Mouse (Mus musculus): ENCODE data around the gene Anpep. TPM values are rescaled to one million over a fixed set of nuclear protein-coding genes. Genes with fewer than 3 reads are reported as not detected.
"Not testable (repeated sequence)": the region's sequence is repeated elsewhere in the genome, so short reads cannot be mapped to it uniquely, and the experiment has no call there.

Anpep gene
- polyA plus RNA-seq, 1 experiment: 5.6 TPM

DNA sequence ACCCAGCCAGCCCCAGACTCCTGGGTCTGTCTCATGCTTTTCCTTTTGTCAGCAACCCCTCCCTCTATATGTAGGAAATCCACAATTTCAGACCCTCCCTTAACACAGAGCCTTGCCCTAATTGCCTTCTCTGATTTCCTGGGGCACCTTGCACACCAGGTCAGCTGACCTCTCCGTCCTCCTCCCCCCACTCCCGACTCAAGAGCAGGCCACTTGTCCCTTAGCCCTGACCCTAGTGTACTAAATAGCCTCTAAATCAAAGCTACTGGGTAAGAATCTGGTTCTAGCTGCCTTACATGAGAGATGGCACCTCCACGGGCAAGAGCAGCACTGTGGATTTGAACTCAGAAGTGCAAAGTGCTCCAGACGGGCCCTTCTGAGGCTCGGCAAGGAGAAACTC lies 58.8 kb downstream of the Anpep start:
- no peak overlapping the region for H3K4me3 ChIP-seq (ENCODE audit: insufficient read depth, low read length)
- TF ChIP-seq CTCF (IDR thresholded peaks at IDR 0.05; ENCODE audit: extremely low read depth, insufficient read depth, low read length): no peak
- no peak for TF ChIP-seq POLR2A (IDR thresholded peaks at IDR 0.05; ENCODE audit: extremely low read depth, insufficient read depth, low read length)
- H3K27ac ChIP-seq (ENCODE audit: insufficient read depth, low read length): no peak overlapping the region
- H3K4me1 ChIP-seq (ENCODE audit: control insufficient read depth, insufficient read depth, low read length): no peaks in the 10 kb centered on the region

GRCm38 (mm10) chr7:79801391-79801790 lies 59.5 kb downstream of the Anpep start:
- Histone ChIP-seq H3K4me1 (ENCODE audit: control insufficient read depth, insufficient read depth, low read length) (no peaks in the 10 kb centered on the region), H3K27ac (ENCODE audit: insufficient read depth, low read length) (no peak overlapping the region), H3K4me3 (ENCODE audit: insufficient read depth, low read length) (no peak overlapping the region)
- TF ChIP-seq POLR2A (IDR thresholded peaks at IDR 0.05; ENCODE audit: extremely low read depth, insufficient read depth, low read length): no peak
- no peak for TF ChIP-seq CTCF (IDR thresholded peaks at IDR 0.05; ENCODE audit: extremely low read depth, insufficient read depth, low read length)

DNA sequence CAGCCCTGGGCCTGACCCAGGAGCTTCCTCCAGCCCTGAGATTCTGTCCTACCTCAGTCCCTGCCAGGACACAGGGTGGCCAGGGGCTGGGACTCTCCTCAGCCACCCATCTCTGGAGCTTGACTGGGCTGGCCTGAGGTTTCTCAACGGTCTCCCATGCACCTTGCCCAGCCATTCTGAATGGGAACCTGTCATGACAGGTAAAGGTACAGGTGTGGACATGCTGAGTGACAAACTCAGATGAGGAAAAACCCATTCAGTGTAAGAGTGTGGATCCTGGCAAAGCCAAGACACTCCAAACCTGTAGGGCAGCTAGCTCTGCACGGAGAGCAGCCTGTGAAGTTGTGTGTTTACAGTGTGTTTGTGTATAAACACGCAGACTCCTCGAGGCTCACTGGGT lies 60.5 kb downstream of the Anpep start:
- no peak overlapping the region for H3K4me3 ChIP-seq (ENCODE audit: insufficient read depth, low read length)
- no peaks in the 10 kb centered on the region for H3K4me1 ChIP-seq (ENCODE audit: control insufficient read depth, insufficient read depth, low read length)
- no peak for TF ChIP-seq POLR2A (IDR thresholded peaks at IDR 0.05; ENCODE audit: extremely low read depth, insufficient read depth, low read length)
- no peak for TF ChIP-seq CTCF (IDR thresholded peaks at IDR 0.05; ENCODE audit: extremely low read depth, insufficient read depth, low read length)
- H3K27ac ChIP-seq (ENCODE audit: insufficient read depth, low read length): no peak overlapping the region

DNA sequence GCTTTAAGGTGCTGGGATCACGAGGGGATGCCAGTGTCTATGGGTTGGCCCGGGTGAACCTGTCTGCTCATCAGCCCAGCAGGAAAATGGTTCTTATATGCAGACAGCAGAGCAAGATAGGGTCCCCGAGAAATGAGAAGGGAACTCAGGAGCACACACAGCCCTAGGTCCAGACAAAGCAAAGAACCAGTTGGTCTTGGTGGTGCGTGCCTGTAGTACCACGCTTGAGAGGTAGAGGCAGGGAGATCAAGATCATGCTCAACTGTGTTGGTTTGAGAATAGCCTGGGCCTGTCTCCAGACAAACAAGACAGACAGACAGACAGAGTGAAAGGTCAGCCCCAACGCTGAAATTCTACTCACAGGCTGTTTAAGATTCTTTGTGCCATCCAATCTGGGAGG lies 61.4 kb downstream of the Anpep start:
- H3K4me1 ChIP-seq (ENCODE audit: control insufficient read depth, insufficient read depth, low read length): no peaks in the 10 kb centered on the region
- no peak overlapping the region for H3K27ac ChIP-seq (ENCODE audit: insufficient read depth, low read length)
- H3K4me3 ChIP-seq (ENCODE audit: insufficient read depth, low read length): no peak overlapping the region
- TF ChIP-seq POLR2A (IDR thresholded peaks at IDR 0.05; ENCODE audit: extremely low read depth, insufficient read depth, low read length) (no peak), CTCF (IDR thresholded peaks at IDR 0.05; ENCODE audit: extremely low read depth, insufficient read depth, low read length) (no peak)

DNA sequence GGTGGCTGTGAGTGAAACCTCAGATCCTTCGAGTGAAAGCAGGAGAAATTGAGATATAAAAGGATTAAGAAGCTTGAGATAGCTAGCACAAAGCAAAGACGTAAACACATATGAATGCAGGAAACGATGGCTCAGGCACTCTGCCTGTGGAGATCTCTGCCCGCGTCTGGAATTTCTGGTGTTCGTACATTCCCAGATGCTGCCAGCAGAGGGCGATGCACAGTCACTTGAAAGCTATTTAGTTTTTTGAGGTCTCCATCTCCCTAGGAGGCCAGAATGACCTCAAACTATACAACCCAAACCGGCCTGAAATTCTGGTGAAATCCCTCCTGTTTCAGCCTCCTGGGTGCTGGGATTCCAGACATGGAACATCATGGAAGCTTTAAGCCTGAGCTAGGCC lies 61.8 kb downstream of the Anpep start:
- Histone ChIP-seq H3K27ac (ENCODE audit: insufficient read depth, low read length) (no peak overlapping the region), H3K4me1 (ENCODE audit: control insufficient read depth, insufficient read depth, low read length) (no peaks in the 10 kb centered on the region), H3K4me3 (ENCODE audit: insufficient read depth, low read length) (no peak overlapping the region)
- peak; percentile 88 for TF ChIP-seq CTCF (IDR thresholded peaks at IDR 0.05; ENCODE audit: extremely low read depth, insufficient read depth, low read length)
- no peak for TF ChIP-seq POLR2A (IDR thresholded peaks at IDR 0.05; ENCODE audit: extremely low read depth, insufficient read depth, low read length)

DNA sequence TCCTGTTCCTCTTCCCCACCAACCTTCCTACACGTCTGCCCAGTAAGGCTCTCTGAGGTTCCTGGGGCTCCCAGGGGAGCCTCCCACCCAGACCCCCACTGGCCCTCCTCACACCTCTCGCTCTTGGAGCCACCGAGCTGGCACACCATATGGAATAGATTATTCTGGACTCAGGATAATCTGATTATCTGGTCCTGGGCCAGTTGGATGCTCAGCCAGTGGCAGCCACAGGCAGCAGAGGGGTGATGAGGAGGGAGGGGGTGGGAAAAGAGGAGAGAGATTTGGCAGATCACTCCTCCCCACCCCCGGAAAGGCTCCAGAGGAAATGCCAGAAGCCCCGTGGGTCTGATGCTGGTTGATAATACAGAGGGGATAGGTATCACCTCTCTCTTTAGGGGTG lies 62.3 kb downstream of the Anpep start:
- H3K4me1 ChIP-seq (ENCODE audit: control insufficient read depth, insufficient read depth, low read length): no peaks in the 10 kb centered on the region
- TF ChIP-seq POLR2A (IDR thresholded peaks at IDR 0.05; ENCODE audit: extremely low read depth, insufficient read depth, low read length) (no peak), CTCF (IDR thresholded peaks at IDR 0.05; ENCODE audit: extremely low read depth, insufficient read depth, low read length) (no peak)
- H3K4me3 ChIP-seq (ENCODE audit: insufficient read depth, low read length): no peak overlapping the region
- H3K27ac ChIP-seq (ENCODE audit: insufficient read depth, low read length): no peak overlapping the region

- Histone ChIP-seq H3K4me3 (ENCODE audit: insufficient read depth, low read length) (peak within 1 kb of the TSS; percentile 9), H3K4me1 (ENCODE audit: control insufficient read depth, insufficient read depth, low read length) (no peaks in the 10 kb centered on the region), H3K27ac (ENCODE audit: insufficient read depth, low read length) (no peak within 1 kb of the TSS)
- no peak for TF ChIP-seq CTCF (IDR thresholded peaks at IDR 0.05; ENCODE audit: extremely low read depth, insufficient read depth, low read length)
- TF ChIP-seq POLR2A (IDR thresholded peaks at IDR 0.05; ENCODE audit: extremely low read depth, insufficient read depth, low read length): no peak
Observed at GRCm38 (mm10) chr7:79793688-79794087, 67.2 kb downstream of the Anpep start, which contains the start of gene Mesp1. Gene Mesp1, minus strand, starts transcription at chr7:79793788.

- H3K27ac ChIP-seq (ENCODE audit: insufficient read depth, low read length): no peak overlapping the region
- TF ChIP-seq CTCF (IDR thresholded peaks at IDR 0.05; ENCODE audit: extremely low read depth, insufficient read depth, low read length): peak; percentile 47
- no peak for TF ChIP-seq POLR2A (IDR thresholded peaks at IDR 0.05; ENCODE audit: extremely low read depth, insufficient read depth, low read length)
- no peaks in the 10 kb centered on the region for H3K4me1 ChIP-seq (ENCODE audit: control insufficient read depth, insufficient read depth, low read length)
- peak overlapping the region; percentile 9 for H3K4me3 ChIP-seq (ENCODE audit: insufficient read depth, low read length)
Observed at GRCm38 (mm10) chr7:79792635-79793421, 68.0 kb downstream of the Anpep start.

DNA sequence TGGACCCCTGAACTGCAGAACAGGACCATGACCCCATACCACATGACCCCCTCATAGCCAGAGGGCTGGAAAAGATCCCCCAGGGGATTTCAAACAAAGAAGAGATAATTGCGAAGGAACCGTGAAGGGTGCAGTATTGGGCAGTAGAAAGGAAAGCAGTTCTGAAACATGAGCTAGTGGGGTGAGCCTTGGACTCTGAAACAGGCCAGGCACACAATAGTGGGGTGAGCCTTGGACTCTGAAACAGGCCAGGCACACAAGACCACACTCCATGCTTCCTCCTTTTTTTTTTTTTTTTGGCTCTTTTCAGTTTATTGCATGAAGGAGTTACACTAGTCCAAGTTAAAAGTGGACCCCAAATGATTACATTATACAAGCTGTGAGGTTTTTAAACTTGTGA lies 71.0 kb downstream of the Anpep start:
- not testable (repeated sequence) for H3K4me3 ChIP-seq (ENCODE audit: insufficient read depth, low read length); H3K27ac ChIP-seq (ENCODE audit: insufficient read depth, low read length); H3K4me1 ChIP-seq (ENCODE audit: control insufficient read depth, insufficient read depth, low read length)

DNA sequence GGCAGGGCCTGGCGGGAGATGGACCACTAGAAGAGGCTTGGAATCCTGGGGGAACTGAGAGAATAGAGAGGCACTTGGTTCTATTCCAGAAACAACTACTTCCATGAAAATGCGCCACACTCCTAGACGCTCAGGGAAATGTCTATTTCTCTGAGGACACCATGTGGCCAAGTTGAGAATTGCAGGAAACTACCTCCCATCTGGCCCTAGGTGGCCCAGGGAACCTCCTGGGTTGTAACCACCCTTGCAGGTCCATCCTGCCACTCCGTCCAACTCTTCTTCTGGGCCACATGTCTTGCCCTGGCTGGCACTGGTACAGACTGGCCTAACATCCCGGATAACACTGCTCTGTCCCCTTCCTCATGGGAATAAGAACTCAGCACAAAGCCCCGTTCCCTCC lies 74.6 kb downstream of the Anpep start:
- peak; percentile 75 for TF ChIP-seq CTCF (IDR thresholded peaks at IDR 0.05; ENCODE audit: extremely low read depth, insufficient read depth, low read length)
- TF ChIP-seq POLR2A (IDR thresholded peaks at IDR 0.05; ENCODE audit: extremely low read depth, insufficient read depth, low read length): no peak
- H3K4me1 ChIP-seq (ENCODE audit: control insufficient read depth, insufficient read depth, low read length): no peaks in the 10 kb centered on the region
- H3K27ac ChIP-seq (ENCODE audit: insufficient read depth, low read length): no peak overlapping the region

More for the DNA sequence above, 74.6 kb downstream of the Anpep start:
- H3K4me3 ChIP-seq (ENCODE audit: insufficient read depth, low read length): no peak overlapping the region

Data from cortical plate, adult 2 months (tissue).